Mouse (Mus musculus) lung, adult 2 months (tissue): ENCODE results near the gene Lmod3.

Source experiments
- CTCF ChIP-seq: fragments of 200-500 bp; IDR thresholded peaks from 2 replicates; pipeline ENCODE4 v1.5.1; 2011; ENCODE audit warnings: mild to moderate bottlenecking, low read length, control low read depth; ENCODE audit not compliant: insufficient read depth
- POLR2A ChIP-seq: fragments of 200-500 bp; IDR thresholded peaks from 2 replicates; pipeline ENCODE4 v1.6.1; 2011; ENCODE audit warnings: low read depth, mild to moderate bottlenecking, control low read depth, low read length, borderline replicate concordance; ENCODE audit errors: extremely low read depth

DNA sequence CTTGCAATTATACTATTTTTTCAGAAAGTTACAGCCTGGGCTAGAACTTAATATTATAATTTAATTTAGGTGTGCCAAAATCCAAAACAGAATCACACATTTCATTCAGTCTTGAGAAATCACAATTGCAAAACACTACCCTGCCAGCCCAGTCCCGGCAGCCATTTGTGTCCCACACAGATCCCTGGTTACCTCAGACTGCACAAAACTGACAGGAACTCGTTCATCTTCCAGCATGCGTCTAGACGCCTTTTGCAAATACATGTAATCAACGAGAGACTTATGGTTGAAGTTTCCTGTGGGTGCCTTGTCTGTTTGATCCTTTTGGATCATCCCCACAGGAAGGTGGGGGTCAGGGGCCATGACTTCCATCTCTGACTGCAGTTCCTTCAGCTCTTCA, 473 bp downstream of the Lmod3 start:
- TF ChIP-seq CTCF (no peak), POLR2A (no peak)
